Mouse (Mus musculus): ENCODE results near the gene Gphb5. TPM values are rescaled to one million over a fixed set of nuclear protein-coding genes. Genes with fewer than 3 reads are reported as not detected.

Gphb5 gene
- not detected in 2 replicates for polyA plus RNA-seq (2011; ENCODE audit: insufficient read depth, insufficient read length, low read depth, missing spikeins)

GRCm38 (mm10) chr12:75416681-75417080, at the start of gene Gphb5:
TSS of gene Gphb5 (minus strand) at chr12:75416781.
- Histone ChIP-seq H3K36me3 (ENCODE audit: control insufficient read depth, insufficient read depth, low read length, poor library complexity, severe bottlenecking) (no peaks in the 10 kb centered on the region), H3K9me3 (replicated peaks; ENCODE audit: control insufficient read depth, insufficient read depth, low read length, poor library complexity, severe bottlenecking) (no peaks in the 10 kb centered on the region), H3K27ac (ENCODE audit: insufficient read depth, low read length) (no peak within 1 kb of the TSS)

GRCm38 (mm10) chr12:75466206-75466605, 49.6 kb upstream of the Gphb5 start:
- Histone ChIP-seq H3K27ac (ENCODE audit: insufficient read depth, low read length) (no peak overlapping the region), H3K4me3 (ENCODE audit: low read depth, low read length) (no peak overlapping the region), H3K27me3 (ENCODE audit: control insufficient read depth, insufficient read depth, low read length, poor library complexity, severe bottlenecking) (no peaks in the 10 kb centered on the region), H3K4me1 (ENCODE audit: control insufficient read depth, insufficient read depth, low read length) (no peaks in the 10 kb centered on the region), H3K9ac (ENCODE audit: low read depth, poor library complexity, severe bottlenecking) (no peak overlapping the region), H3K36me3 (ENCODE audit: control insufficient read depth, insufficient read depth, low read length, poor library complexity, severe bottlenecking) (peaks cover 2% of the 10 kb centered on the region; the same call in 1 of the 2 replicates), H3K9me3 (replicated peaks; ENCODE audit: control insufficient read depth, insufficient read depth, low read length, poor library complexity, severe bottlenecking) (no peaks in the 10 kb centered on the region)
- no peak for TF ChIP-seq EP300 (IDR thresholded peaks at IDR 0.05; ENCODE audit: insufficient read depth, low read depth, low read length)
- TF ChIP-seq CTCF (IDR thresholded peaks at IDR 0.05; ENCODE audit: low read depth, low read length), result no peak
- TF ChIP-seq POLR2A (IDR thresholded peaks at IDR 0.05; ENCODE audit: insufficient read depth, low read length), result no peak

More at GRCm38 (mm10) chr12:75416681-75417080, at the start of gene Gphb5:
- H3K9ac ChIP-seq (ENCODE audit: low read depth, poor library complexity, severe bottlenecking), result no peak within 1 kb of the TSS
- H3K4me3 ChIP-seq (ENCODE audit: low read depth, low read length), result no peak within 1 kb of the TSS
- H3K4me1 ChIP-seq (ENCODE audit: control insufficient read depth, insufficient read depth, low read length), result no peaks in the 10 kb centered on the region
- no peaks in the 10 kb centered on the region for H3K27me3 ChIP-seq (ENCODE audit: control insufficient read depth, insufficient read depth, low read length, poor library complexity, severe bottlenecking)
- TF ChIP-seq EP300 (IDR thresholded peaks at IDR 0.05; ENCODE audit: insufficient read depth, low read depth, low read length) (no peak), CTCF (IDR thresholded peaks at IDR 0.05; ENCODE audit: low read depth, low read length) (no peak), POLR2A (IDR thresholded peaks at IDR 0.05; ENCODE audit: insufficient read depth, low read length) (no peak)

GRCm38 (mm10) chr12:75464016-75464769, 47.6 kb upstream of the Gphb5 start:
- Histone ChIP-seq H3K4me3 (ENCODE audit: low read depth, low read length) (no peak overlapping the region), H3K36me3 (ENCODE audit: control insufficient read depth, insufficient read depth, low read length, poor library complexity, severe bottlenecking) (peaks cover 2% of the 10 kb centered on the region; the same call in 1 of the 2 replicates), H3K9me3 (replicated peaks; ENCODE audit: control insufficient read depth, insufficient read depth, low read length, poor library complexity, severe bottlenecking) (no peaks in the 10 kb centered on the region), H3K27ac (ENCODE audit: insufficient read depth, low read length) (no peak overlapping the region), H3K27me3 (ENCODE audit: control insufficient read depth, insufficient read depth, low read length, poor library complexity, severe bottlenecking) (no peaks in the 10 kb centered on the region), H3K9ac (ENCODE audit: low read depth, poor library complexity, severe bottlenecking) (no peak overlapping the region), H3K4me1 (ENCODE audit: control insufficient read depth, insufficient read depth, low read length) (no peaks in the 10 kb centered on the region)
- no peak for TF ChIP-seq EP300 (IDR thresholded peaks at IDR 0.05; ENCODE audit: insufficient read depth, low read depth, low read length)
- TF ChIP-seq CTCF (IDR thresholded peaks at IDR 0.05; ENCODE audit: low read depth, low read length), result peak; percentile 31
- TF ChIP-seq POLR2A (IDR thresholded peaks at IDR 0.05; ENCODE audit: insufficient read depth, low read length), result no peak

- no peak for TF ChIP-seq EP300 (IDR thresholded peaks at IDR 0.05; ENCODE audit: insufficient read depth, low read depth, low read length)
- no peak for TF ChIP-seq CTCF (IDR thresholded peaks at IDR 0.05; ENCODE audit: low read depth, low read length)
- TF ChIP-seq POLR2A (IDR thresholded peaks at IDR 0.05; ENCODE audit: insufficient read depth, low read length), result no peak
- H3K9ac ChIP-seq (ENCODE audit: low read depth, poor library complexity, severe bottlenecking), result no peak overlapping the region
- no peak overlapping the region for H3K4me3 ChIP-seq (ENCODE audit: low read depth, low read length)
- H3K27me3 ChIP-seq (ENCODE audit: control insufficient read depth, insufficient read depth, low read length, poor library complexity, severe bottlenecking), result no peaks in the 10 kb centered on the region
- peaks cover 2% of the 10 kb centered on the region for H3K4me1 ChIP-seq (ENCODE audit: control insufficient read depth, insufficient read depth, low read length)
- H3K9me3 ChIP-seq (replicated peaks; ENCODE audit: control insufficient read depth, insufficient read depth, low read length, poor library complexity, severe bottlenecking), result no peaks in the 10 kb centered on the region
- H3K36me3 ChIP-seq (ENCODE audit: control insufficient read depth, insufficient read depth, low read length, poor library complexity, severe bottlenecking), result no peaks in the 10 kb centered on the region; the same call in 1 of the 2 replicates
- no peak overlapping the region for H3K27ac ChIP-seq (ENCODE audit: insufficient read depth, low read length)
These were observed 44.0 kb upstream of the Gphb5 start for GRCm38 (mm10) chr12:75460561-75460960.

- H3K27me3 ChIP-seq (ENCODE audit: control insufficient read depth, insufficient read depth, low read length, poor library complexity, severe bottlenecking), result no peaks in the 10 kb centered on the region
- no peak overlapping the region for H3K9ac ChIP-seq (ENCODE audit: low read depth, poor library complexity, severe bottlenecking)
- TF ChIP-seq EP300 (IDR thresholded peaks at IDR 0.05; ENCODE audit: insufficient read depth, low read depth, low read length) (no peak), POLR2A (IDR thresholded peaks at IDR 0.05; ENCODE audit: insufficient read depth, low read length) (no peak), CTCF (IDR thresholded peaks at IDR 0.05; ENCODE audit: low read depth, low read length) (no peak)
- H3K4me3 ChIP-seq (ENCODE audit: low read depth, low read length), result no peak overlapping the region
- H3K27ac ChIP-seq (ENCODE audit: insufficient read depth, low read length), result no peak overlapping the region
- H3K36me3 ChIP-seq (ENCODE audit: control insufficient read depth, insufficient read depth, low read length, poor library complexity, severe bottlenecking), result no peaks in the 10 kb centered on the region; the same call in 1 of the 2 replicates
- peaks cover 2% of the 10 kb centered on the region for H3K4me1 ChIP-seq (ENCODE audit: control insufficient read depth, insufficient read depth, low read length)
- no peaks in the 10 kb centered on the region for H3K9me3 ChIP-seq (replicated peaks; ENCODE audit: control insufficient read depth, insufficient read depth, low read length, poor library complexity, severe bottlenecking)
These were observed 43.1 kb upstream of the Gphb5 start for GRCm38 (mm10) chr12:75459656-75460055.

GRCm38 (mm10) chr12:75453441-75453840, 36.9 kb upstream of the Gphb5 start:
- TF ChIP-seq CTCF (IDR thresholded peaks at IDR 0.05; ENCODE audit: low read depth, low read length), result no peak
- no peak for TF ChIP-seq EP300 (IDR thresholded peaks at IDR 0.05; ENCODE audit: insufficient read depth, low read depth, low read length)
- TF ChIP-seq POLR2A (IDR thresholded peaks at IDR 0.05; ENCODE audit: insufficient read depth, low read length), result no peak
- Histone ChIP-seq H3K27me3 (ENCODE audit: control insufficient read depth, insufficient read depth, low read length, poor library complexity, severe bottlenecking) (no peaks in the 10 kb centered on the region), H3K27ac (ENCODE audit: insufficient read depth, low read length) (no peak overlapping the region), H3K36me3 (ENCODE audit: control insufficient read depth, insufficient read depth, low read length, poor library complexity, severe bottlenecking) (peaks cover 6% of the 10 kb centered on the region; the same call in 1 of the 2 replicates), H3K9ac (ENCODE audit: low read depth, poor library complexity, severe bottlenecking) (no peak overlapping the region), H3K9me3 (replicated peaks; ENCODE audit: control insufficient read depth, insufficient read depth, low read length, poor library complexity, severe bottlenecking) (no peaks in the 10 kb centered on the region), H3K4me3 (ENCODE audit: low read depth, low read length) (no peak overlapping the region), H3K4me1 (ENCODE audit: control insufficient read depth, insufficient read depth, low read length) (no peaks in the 10 kb centered on the region)

Measured in ES-Bruce4 (cell line).